Mouse (Mus musculus): ENCODE measurements around the gene Pdzrn3.

- TF ChIP-seq POLR2A (IDR thresholded peaks at IDR 0.05; ENCODE audit: control insufficient read depth, extremely low read depth, insufficient read depth, low read length, poor library complexity) (no peak), CTCF (IDR thresholded peaks at IDR 0.05; ENCODE audit: borderline replicate concordance, control insufficient read depth, extremely low read depth, insufficient read depth, low read length, poor library complexity) (no peak)
Measured at GRCm38 (mm10) chr6:101382891-101383290, 5.2 kb upstream of the Pdzrn3 start.
